Mouse (Mus musculus): ENCODE measurements around the gene Zfp839. TPM values are rescaled to one million over a fixed set of nuclear protein-coding genes. Genes with fewer than 3 reads are reported as not detected.

Gene Zfp839
- polyA plus RNA-seq, 1 experiment from 2014 or later = 6.2 TPM

- H3K27me3 ChIP-seq (ENCODE audit: low read depth, poor library complexity, severe bottlenecking) = no peaks in the 10 kb centered on the region
- no peak overlapping the region for H3K27ac ChIP-seq
- H3K36me3 ChIP-seq = peaks cover 77% of the 10 kb centered on the region
- H3K9me3 ChIP-seq (replicated peaks) = no peaks in the 10 kb centered on the region
- no peak overlapping the region for H3K4me3 ChIP-seq
- WGBS = 73% methylated on average over 6 of the region's 6 CpGs
- DNase-seq (ENCODE audit: low spot score) = no peak
- peaks cover 8% of the 10 kb centered on the region for H3K4me1 ChIP-seq
These were observed 15.5 kb downstream of the Zfp839 start for GRCm38 (mm10) chr12:110865571-110865970.

GRCm38 (mm10) chr12:110865989-110866388 lies 15.9 kb downstream of the Zfp839 start:
- H3K4me1 ChIP-seq = peaks cover 7% of the 10 kb centered on the region
- no peaks in the 10 kb centered on the region for H3K9me3 ChIP-seq (replicated peaks)
- H3K27ac ChIP-seq = no peak overlapping the region
- DNase-seq (ENCODE audit: low spot score) = no peak
- H3K4me3 ChIP-seq = no peak overlapping the region
- no peaks in the 10 kb centered on the region for H3K27me3 ChIP-seq (ENCODE audit: low read depth, poor library complexity, severe bottlenecking)
- WGBS = 91% methylated on average over 10 of the region's 10 CpGs
- H3K36me3 ChIP-seq = peaks cover 81% of the 10 kb centered on the region

GRCm38 (mm10) chr12:110870107-110870506 lies 20.1 kb downstream of the Zfp839 start:
- Histone ChIP-seq H3K4me1 (no peaks in the 10 kb centered on the region), H3K27ac (no peak overlapping the region), H3K9me3 (replicated peaks) (no peaks in the 10 kb centered on the region), H3K4me3 (no peak overlapping the region), H3K36me3 (peaks cover 92% of the 10 kb centered on the region), H3K27me3 (ENCODE audit: low read depth, poor library complexity, severe bottlenecking) (no peaks in the 10 kb centered on the region)
- 90% methylated on average over 4 of the region's 4 CpGs for WGBS
- DNase-seq (ENCODE audit: low spot score) = no peak

GRCm38 (mm10) chr12:110871247-110871646 lies 21.2 kb downstream of the Zfp839 start:
- 94% methylated on average over 5 of the region's 5 CpGs for whole genome bisulfite sequencing
- no peaks in the 10 kb centered on the region for H3K9me3 ChIP-seq (replicated peaks)
- peaks cover 95% of the 10 kb centered on the region for H3K36me3 ChIP-seq
- H3K27me3 ChIP-seq (ENCODE audit: low read depth, poor library complexity, severe bottlenecking) = no peaks in the 10 kb centered on the region
- H3K4me1 ChIP-seq = no peaks in the 10 kb centered on the region
- DNase-seq (ENCODE audit: low spot score) = no peak
- no peak overlapping the region for H3K4me3 ChIP-seq
- no peak overlapping the region for H3K27ac ChIP-seq

GRCm38 (mm10) chr12:110875351-110875750 lies 25.3 kb downstream of the Zfp839 start:
- H3K27ac ChIP-seq = no peak overlapping the region
- H3K27me3 ChIP-seq (ENCODE audit: low read depth, poor library complexity, severe bottlenecking) = no peaks in the 10 kb centered on the region
- no peaks in the 10 kb centered on the region for H3K9me3 ChIP-seq (replicated peaks)
- peaks cover 94% of the 10 kb centered on the region for H3K36me3 ChIP-seq
- 87% methylated on average over 2 of the region's 2 CpGs for WGBS
- no peak for DNase-seq (ENCODE audit: low spot score)
- H3K4me3 ChIP-seq = no peak overlapping the region
- H3K4me1 ChIP-seq = no peaks in the 10 kb centered on the region

- Histone ChIP-seq H3K36me3 (peaks cover 66% of the 10 kb centered on the region), H3K4me1 (no peaks in the 10 kb centered on the region), H3K27me3 (ENCODE audit: low read depth, poor library complexity, severe bottlenecking) (no peaks in the 10 kb centered on the region), H3K9me3 (replicated peaks) (no peaks in the 10 kb centered on the region), H3K27ac (no peak overlapping the region), H3K4me3 (no peak overlapping the region)
- WGBS = 90% methylated on average over 7 of the region's 7 CpGs
- DNase-seq (ENCODE audit: low spot score) = no peak
These were observed 32.2 kb downstream of the Zfp839 start for GRCm38 (mm10) chr12:110882291-110882690.

- H3K9me3 ChIP-seq (replicated peaks) = no peaks in the 10 kb centered on the region
- peaks cover 43% of the 10 kb centered on the region for H3K36me3 ChIP-seq
- no peak overlapping the region for H3K4me3 ChIP-seq
These were observed 35.2 kb downstream of the Zfp839 start for GRCm38 (mm10) chr12:110885251-110885650.

GRCm38 (mm10) chr12:110888106-110888505 lies 38.1 kb downstream of the Zfp839 start:
- H3K27me3 ChIP-seq (ENCODE audit: low read depth, poor library complexity, severe bottlenecking) = no peaks in the 10 kb centered on the region
- WGBS = 54% methylated on average over 12 of the region's 12 CpGs
- H3K9me3 ChIP-seq (replicated peaks) = no peaks in the 10 kb centered on the region
- no peak for DNase-seq (ENCODE audit: low spot score)
- peak overlapping the region; percentile 93 for H3K27ac ChIP-seq
- H3K4me1 ChIP-seq = peaks cover 24% of the 10 kb centered on the region
- peak overlapping the region; percentile 89 for H3K4me3 ChIP-seq
- peaks cover 17% of the 10 kb centered on the region for H3K36me3 ChIP-seq

More at GRCm38 (mm10) chr12:110885251-110885650, 35.2 kb downstream of the Zfp839 start:
- 88% methylated on average over 2 of the region's 2 CpGs for WGBS
- Histone ChIP-seq H3K4me1 (peaks cover 20% of the 10 kb centered on the region), H3K27ac (no peak overlapping the region), H3K27me3 (ENCODE audit: low read depth, poor library complexity, severe bottlenecking) (no peaks in the 10 kb centered on the region)
- DNase-seq (ENCODE audit: low spot score) = no peak

GRCm38 (mm10) chr12:110888606-110889005 lies 38.6 kb downstream of the Zfp839 start:
- H3K4me3 ChIP-seq = peak overlapping the region; percentile 89
- H3K36me3 ChIP-seq = peaks cover 12% of the 10 kb centered on the region
- no peaks in the 10 kb centered on the region for H3K27me3 ChIP-seq (ENCODE audit: low read depth, poor library complexity, severe bottlenecking)
- peak overlapping the region; percentile 93 for H3K27ac ChIP-seq
- WGBS = under 1% methylated on average over 25 of the region's 25 CpGs
- peak; percentile 41 for DNase-seq (ENCODE audit: low spot score)
- peaks cover 24% of the 10 kb centered on the region for H3K4me1 ChIP-seq
- H3K9me3 ChIP-seq (replicated peaks) = no peaks in the 10 kb centered on the region

- WGBS = under 1% methylated on average over 66 of the region's 74 CpGs
- peak; percentile 96 for DNase-seq (ENCODE audit: low spot score)
- Histone ChIP-seq H3K27me3 (ENCODE audit: low read depth, poor library complexity, severe bottlenecking) (no peaks in the 10 kb centered on the region), H3K4me3 (peak within 1 kb of the TSS; percentile 89), H3K9me3 (replicated peaks) (no peaks in the 10 kb centered on the region), H3K36me3 (peaks cover 5% of the 10 kb centered on the region; the same call in 1 of the 2 replicates), H3K4me1 (peaks cover 28% of the 10 kb centered on the region), H3K27ac (peak within 1 kb of the TSS; percentile 93)
These were observed 39.3 kb downstream of the Zfp839 start, which contains the start of the genes Cinp and Tecpr2 for GRCm38 (mm10) chr12:110889036-110890020. Cinp (minus strand) TSS chr12:110889145. Tecpr2 (plus strand) TSS chr12:110889264.

GRCm38 (mm10) chr12:110891887-110892286 lies 41.8 kb downstream of the Zfp839 start:
- WGBS = 89% methylated on average over 1 of the region's 1 CpGs

GRCm38 (mm10) chr12:110902106-110902505 lies 52.1 kb downstream of the Zfp839 start:
- H3K9me3 ChIP-seq (replicated peaks) = no peaks in the 10 kb centered on the region
- H3K4me3 ChIP-seq = no peak overlapping the region
- no peaks in the 10 kb centered on the region for H3K27me3 ChIP-seq (ENCODE audit: low read depth, poor library complexity, severe bottlenecking)
- H3K4me1 ChIP-seq = no peaks in the 10 kb centered on the region
- DNase-seq (ENCODE audit: low spot score) = no peak
- H3K36me3 ChIP-seq = peaks cover 6% of the 10 kb centered on the region; the same call in 1 of the 2 replicates
- WGBS = 95% methylated on average over 4 of the region's 4 CpGs
- H3K27ac ChIP-seq = no peak overlapping the region

More at GRCm38 (mm10) chr12:110891887-110892286, 41.8 kb downstream of the Zfp839 start:
- no peak overlapping the region for H3K4me3 ChIP-seq
- no peak overlapping the region for H3K27ac ChIP-seq
- peaks cover 32% of the 10 kb centered on the region for H3K4me1 ChIP-seq
- DNase-seq (ENCODE audit: low spot score) = no peak
- no peaks in the 10 kb centered on the region for H3K9me3 ChIP-seq (replicated peaks)
- peaks cover 3% of the 10 kb centered on the region; the same call in 1 of the 2 replicates for H3K36me3 ChIP-seq
- no peaks in the 10 kb centered on the region for H3K27me3 ChIP-seq (ENCODE audit: low read depth, poor library complexity, severe bottlenecking)

GRCm38 (mm10) chr12:110903536-110903935 lies 53.5 kb downstream of the Zfp839 start:
- no peak for DNase-seq (ENCODE audit: low spot score)
- whole genome bisulfite sequencing = 93% methylated on average over 2 of the region's 2 CpGs

More at GRCm38 (mm10) chr12:110903536-110903935, 53.5 kb downstream of the Zfp839 start:
- Histone ChIP-seq H3K9me3 (replicated peaks) (no peaks in the 10 kb centered on the region), H3K27ac (no peak overlapping the region), H3K27me3 (ENCODE audit: low read depth, poor library complexity, severe bottlenecking) (no peaks in the 10 kb centered on the region), H3K36me3 (peaks cover 3% of the 10 kb centered on the region; the same call in 1 of the 2 replicates), H3K4me3 (no peak overlapping the region), H3K4me1 (0 out of 2 replicates have a peak, but pooled peaks cover 3% of the 10 kb centered on the region)
